Mouse (Mus musculus) liver, embryonic 15.5 days (tissue): ENCODE results near the gene Atxn2l. TPM values are rescaled to one million over a fixed set of nuclear protein-coding genes. Genes with fewer than 3 reads are reported as not detected.
"Not testable (repeated sequence)": the region's sequence is repeated elsewhere in the genome, so short reads cannot be mapped to it uniquely, and the experiment has no call there.

Experiments
- ATAC-seq: fragments of 200-750 bp; cut with Nextera tagmentation; 2 replicates; pipeline ENCODE4 v1.8.0; 2017; ENCODE audit warnings: moderate number of reproducible peaks, mild to moderate bottlenecking, moderate library complexity; ENCODE audit not compliant: insufficient read depth
- H3K27ac ChIP-seq: fragments of 300-500 bp; sonication (generic); replicated peaks from 2 replicates; pipeline ENCODE4 v1.5.1; 2015; ENCODE audit warnings: mild to moderate bottlenecking, inconsistent platforms
- H3K27me3 ChIP-seq: fragments of 300-500 bp; sonication (generic); 2 replicates; pipeline ENCODE4 v1.6.1; 2015; ENCODE audit warnings: mild to moderate bottlenecking, inconsistent platforms
- H3K36me3 ChIP-seq: fragments of 300-500 bp; sonication (generic); replicated peaks from 2 replicates; pipeline ENCODE4 v1.6.1; 2015; ENCODE audit warnings: moderate library complexity, mild to moderate bottlenecking, inconsistent platforms
- H3K4me1 ChIP-seq: fragments of 300-500 bp; sonication (generic); replicated peaks from 2 replicates; pipeline ENCODE4 v1.6.1; 2015; ENCODE audit warnings: inconsistent platforms
- H3K4me2 ChIP-seq: fragments of 300-500 bp; sonication (generic); 2 replicates; pipeline ENCODE4 v1.6.1; 2015; ENCODE audit warnings: moderate library complexity, mild to moderate bottlenecking, inconsistent platforms
- H3K4me3 ChIP-seq: fragments of 300-500 bp; sonication (generic); replicated peaks from 2 replicates; pipeline ENCODE4 v1.5.1; 2015; ENCODE audit warnings: mild to moderate bottlenecking, inconsistent platforms
- H3K9ac ChIP-seq: fragments of 300-500 bp; sonication (generic); 2 replicates; pipeline ENCODE4 v1.6.1; 2015; ENCODE audit warnings: moderate library complexity, mild to moderate bottlenecking, inconsistent platforms
- H3K9me3 ChIP-seq: fragments of 300-500 bp; sonication (generic); replicated peaks from 2 replicates; pipeline ENCODE4 v1.6.1; 2016; ENCODE audit warnings: inconsistent platforms
- WGBS: fragments of 180-500 bp; shearing (Covaris S2); methylation state at CpG from one replicate; pipeline ENCODE4 v1.1.7; 2015; ENCODE audit warnings: mixed read lengths; ENCODE audit not compliant: insufficient replicate concordance; 5-methylcytosine and 5-hydroxymethylcytosine counted together
- polyA plus RNA-seq: library from polyadenylated mRNA; unstranded; fragments of >200 nt; fragmentation: Nextera tagmentation; extraction: Ambion mirVana; gene quantifications from 2 replicates; pipeline ENCODE4 v1.2.1, GENCODE M21; 2015

Atxn2l gene
- polyA plus RNA-seq, 1 experiment from 2014 or later, result 26.8 TPM

GRCm38 (mm10) chr7:126491005-126491404 is 12.2 kb downstream of the Atxn2l start:
- Histone ChIP-seq H3K4me3 (no peak overlapping the region), H3K4me1 (peaks cover 25% of the 10 kb centered on the region), H3K27me3 (no peaks in the 10 kb centered on the region), H3K9me3 (no peaks in the 10 kb centered on the region), H3K4me2 (no peak overlapping the region), H3K36me3 (peaks cover 70% of the 10 kb centered on the region), H3K9ac (no peak overlapping the region), H3K27ac (no peak overlapping the region)
- ATAC-seq, result no peak
- 64% methylated on average over 1 of the region's 1 CpGs for WGBS

GRCm38 (mm10) chr7:126487617-126488385 is 15.4 kb downstream of the Atxn2l start:
- H3K27me3 ChIP-seq, ATAC-seq, H3K9me3 ChIP-seq: not testable (repeated sequence)
- H3K9ac ChIP-seq, result peak overlapping the region; percentile 67
- H3K27ac ChIP-seq, result peak overlapping the region; percentile 79
- peak overlapping the region; percentile 79 for H3K4me2 ChIP-seq
- WGBS, result 4% methylated on average over 25 of the region's 25 CpGs
- H3K4me1 ChIP-seq, result peaks cover 21% of the 10 kb centered on the region
- peaks cover 38% of the 10 kb centered on the region for H3K36me3 ChIP-seq
- peak overlapping the region; percentile 77 for H3K4me3 ChIP-seq

GRCm38 (mm10) chr7:126487052-126487483 is 16.2 kb downstream of the Atxn2l start, which contains the start of gene Tufm:
TSS of gene Tufm (plus strand) at chr7:126487361.
- peaks cover 31% of the 10 kb centered on the region for H3K36me3 ChIP-seq
- peak; percentile 81 for ATAC-seq
- peak within 1 kb of the TSS; percentile 79 for H3K4me2 ChIP-seq
- H3K4me3 ChIP-seq, result peak within 1 kb of the TSS; percentile 77
- peak within 1 kb of the TSS; percentile 67 for H3K9ac ChIP-seq
- no peaks in the 10 kb centered on the region for H3K9me3 ChIP-seq
- H3K4me1 ChIP-seq, result peaks cover 27% of the 10 kb centered on the region
- under 1% methylated on average over 32 of the region's 32 CpGs for WGBS
- H3K27ac ChIP-seq, result peak within 1 kb of the TSS; percentile 79
- no peaks in the 10 kb centered on the region for H3K27me3 ChIP-seq

GRCm38 (mm10) chr7:126482392-126482871 is 20.8 kb downstream of the Atxn2l start:
- ATAC-seq, result peak; percentile 82
- WGBS, result 0% methylated on average over 22 of the region's 23 CpGs
- peak overlapping the region; percentile 32; the same call in 1 of the 2 replicates for H3K9ac ChIP-seq
- peaks cover 17% of the 10 kb centered on the region for H3K4me1 ChIP-seq
- no peaks in the 10 kb centered on the region for H3K9me3 ChIP-seq
- peak overlapping the region; percentile 59 for H3K27ac ChIP-seq
- peak overlapping the region; percentile 73 for H3K4me2 ChIP-seq
- peak overlapping the region; percentile 42 for H3K4me3 ChIP-seq
- no peaks in the 10 kb centered on the region for H3K27me3 ChIP-seq
- no peaks in the 10 kb centered on the region for H3K36me3 ChIP-seq

- Histone ChIP-seq H3K4me2 (peak overlapping the region; percentile 73), H3K27me3 (no peaks in the 10 kb centered on the region), H3K9ac (no peak overlapping the region), H3K4me3 (no peak overlapping the region), H3K4me1 (peaks cover 17% of the 10 kb centered on the region), H3K9me3 (no peaks in the 10 kb centered on the region), H3K27ac (no peak overlapping the region), H3K36me3 (no peaks in the 10 kb centered on the region)
- 20% methylated on average over 5 of the region's 5 CpGs for WGBS
- ATAC-seq, result no peak
These were observed 21.5 kb downstream of the Atxn2l start for GRCm38 (mm10) chr7:126481699-126482098.

- H3K27me3 ChIP-seq, result no peaks in the 10 kb centered on the region
- peak; percentile 87 for ATAC-seq
- H3K4me2 ChIP-seq, result peak within 1 kb of the TSS; percentile 91
- H3K36me3 ChIP-seq, result peaks cover 19% of the 10 kb centered on the region
- H3K4me3 ChIP-seq, result peak within 1 kb of the TSS; percentile 77
- H3K4me1 ChIP-seq, result peaks cover 53% of the 10 kb centered on the region
- peak within 1 kb of the TSS; percentile 91 for H3K9ac ChIP-seq
- under 1% methylated on average over 53 of the region's 53 CpGs for WGBS
- H3K27ac ChIP-seq, result peak within 1 kb of the TSS; percentile 91
- H3K9me3 ChIP-seq, result no peaks in the 10 kb centered on the region
These were observed 28.1 kb downstream of the Atxn2l start, which contains the start of gene Sh2b1 for GRCm38 (mm10) chr7:126474993-126475581. TSS of gene Sh2b1 (minus strand) at chr7:126475424.

GRCm38 (mm10) chr7:126474486-126474955 is 28.7 kb downstream of the Atxn2l start:
- 0% methylated on average over 27 of the region's 27 CpGs for WGBS
- Histone ChIP-seq H3K9ac (peak overlapping the region; percentile 91), H3K36me3 (peaks cover 25% of the 10 kb centered on the region), H3K27ac (peak overlapping the region; percentile 91), H3K4me2 (peak overlapping the region; percentile 91), H3K4me3 (peak overlapping the region; percentile 77), H3K4me1 (peaks cover 56% of the 10 kb centered on the region), H3K27me3 (no peaks in the 10 kb centered on the region), H3K9me3 (no peaks in the 10 kb centered on the region)
- 0 out of 2 replicates have a peak, but pooled peaks have one; percentile 20 for ATAC-seq

- H3K27ac ChIP-seq, result peak overlapping the region; percentile 91
- no peaks in the 10 kb centered on the region for H3K9me3 ChIP-seq
- H3K36me3 ChIP-seq, result peaks cover 34% of the 10 kb centered on the region
- no peak for ATAC-seq
- peak overlapping the region; percentile 77 for H3K4me3 ChIP-seq
- no peaks in the 10 kb centered on the region for H3K27me3 ChIP-seq
- H3K4me2 ChIP-seq, result peak overlapping the region; percentile 91
- 65% methylated on average over 9 of the region's 9 CpGs for WGBS
- peak overlapping the region; percentile 91; the same call in 1 of the 2 replicates for H3K9ac ChIP-seq
- peaks cover 56% of the 10 kb centered on the region for H3K4me1 ChIP-seq
These were observed 29.7 kb downstream of the Atxn2l start for GRCm38 (mm10) chr7:126473470-126474086.

- Histone ChIP-seq H3K36me3 (peaks cover 42% of the 10 kb centered on the region), H3K27me3 (no peaks in the 10 kb centered on the region), H3K4me2 (peak overlapping the region; percentile 91), H3K9me3 (no peaks in the 10 kb centered on the region), H3K4me3 (peak overlapping the region; percentile 77), H3K9ac (no peak overlapping the region), H3K4me1 (peaks cover 56% of the 10 kb centered on the region), H3K27ac (peak overlapping the region; percentile 91)
- no peak for ATAC-seq
- WGBS, result 38% methylated on average over 16 of the region's 16 CpGs
These were observed 30.5 kb downstream of the Atxn2l start for GRCm38 (mm10) chr7:126472713-126473112.

GRCm38 (mm10) chr7:126472306-126472705 is 30.9 kb downstream of the Atxn2l start:
- Histone ChIP-seq H3K27me3 (no peaks in the 10 kb centered on the region), H3K4me2 (peak overlapping the region; percentile 91), H3K36me3 (peaks cover 46% of the 10 kb centered on the region), H3K4me1 (peaks cover 56% of the 10 kb centered on the region), H3K9ac (no peak overlapping the region), H3K27ac (peak overlapping the region; percentile 91), H3K9me3 (no peaks in the 10 kb centered on the region), H3K4me3 (peak overlapping the region; percentile 77; the same call in 1 of the 2 replicates)
- 30% methylated on average over 13 of the region's 13 CpGs for WGBS
- ATAC-seq, result no peak
